Mouse (Mus musculus): ENCODE data around the gene Lrrc27.

Gene Lrrc27

DNA sequence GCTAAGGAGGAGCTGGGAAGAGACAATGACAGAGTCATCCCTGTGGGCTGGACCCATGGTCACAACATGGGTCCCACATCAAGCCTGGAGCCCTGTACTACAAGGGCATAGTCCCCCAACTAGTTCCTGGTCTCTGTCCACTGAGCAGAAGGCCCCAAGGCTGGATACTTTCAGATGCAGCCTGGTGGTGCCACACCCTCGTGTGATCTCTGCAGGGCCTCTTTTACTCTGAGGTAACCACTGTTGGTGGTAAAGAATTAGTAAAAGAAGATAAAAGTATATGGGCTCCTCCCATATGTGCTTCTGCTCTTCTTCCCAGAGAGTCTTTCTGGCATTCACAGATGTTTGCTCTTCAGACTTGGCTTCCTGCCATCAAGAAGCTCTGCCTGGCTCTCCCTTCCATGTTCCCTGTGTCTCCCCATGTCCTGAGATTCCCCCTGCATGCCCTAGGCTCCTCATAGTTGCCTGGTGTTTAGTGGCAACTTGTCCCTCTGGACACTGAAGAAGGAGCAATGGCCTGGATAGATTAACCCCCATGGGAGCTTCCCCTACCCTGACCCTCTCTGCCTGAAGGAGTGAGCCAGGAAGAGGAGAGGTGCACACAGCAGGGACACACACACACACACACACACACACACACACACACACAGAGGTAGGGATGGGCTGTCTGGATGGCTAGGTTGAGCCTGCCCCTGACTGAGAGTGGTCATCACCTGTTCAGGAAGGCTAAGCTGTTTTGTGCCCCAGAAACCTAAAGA lies 60.0 kb downstream of the Lrrc27 start:
- DNase-seq (ENCODE audit: low spot score in 2 of 2) = no peak

DNA sequence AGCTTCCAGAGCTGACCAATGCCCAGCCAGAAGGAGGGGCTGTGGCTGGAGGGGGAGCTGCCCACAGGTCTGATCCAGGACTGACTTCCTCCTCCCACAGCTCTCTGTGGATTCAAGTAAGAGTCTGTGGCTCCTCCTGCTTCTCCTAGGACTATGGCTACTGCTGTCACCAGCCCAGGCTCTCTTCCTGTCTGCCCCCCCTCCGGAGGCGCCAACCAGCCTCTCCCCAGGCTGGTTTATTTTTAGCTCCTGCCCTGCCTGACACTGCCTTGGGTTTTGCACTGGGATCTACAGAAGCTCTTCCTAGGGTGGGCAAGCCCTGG lies 60.6 kb downstream of the Lrrc27 start:
- no peak for DNase-seq (ENCODE audit: low spot score in 2 of 2)

DNA sequence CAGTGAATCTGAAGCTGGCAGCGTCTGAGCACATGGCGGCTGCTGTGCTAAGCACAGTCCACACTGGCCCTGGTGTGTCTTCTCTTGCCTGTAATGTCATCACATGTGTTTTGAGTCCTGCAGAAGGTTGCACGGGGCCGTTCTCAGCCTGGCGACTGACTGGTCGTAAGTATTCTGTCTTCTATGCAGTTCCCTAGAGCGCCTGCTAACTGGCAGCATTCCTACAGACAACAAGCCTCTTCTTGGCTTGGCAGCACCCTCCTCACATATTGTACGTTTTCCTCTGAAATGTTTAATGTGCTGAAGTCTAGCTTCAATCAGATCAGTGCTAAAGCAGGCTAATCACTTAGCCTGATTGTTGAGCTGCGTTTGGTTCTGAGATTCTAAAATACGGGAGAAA lies 62.8 kb downstream of the Lrrc27 start:
- no peak for DNase-seq (ENCODE audit: low spot score in 2 of 2)

DNA sequence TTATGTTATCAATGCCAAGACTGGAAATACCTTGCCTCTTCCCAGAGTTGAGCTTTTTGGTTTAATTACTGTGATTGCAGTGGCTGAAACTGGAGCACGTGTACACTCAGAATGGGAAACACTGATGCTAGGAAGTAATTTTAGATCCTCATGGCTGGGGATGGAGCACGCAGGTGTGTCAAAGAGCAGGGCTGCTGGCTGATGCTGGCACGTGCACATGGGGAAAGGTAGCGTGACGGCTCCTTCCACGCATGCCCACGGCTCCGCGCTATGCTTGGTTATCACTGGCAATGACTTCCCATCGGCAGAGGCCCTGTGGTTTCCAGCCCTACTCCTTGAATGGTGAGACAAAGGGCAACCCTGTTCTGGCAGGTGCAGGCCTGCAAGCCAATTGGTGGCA lies 63.4 kb downstream of the Lrrc27 start:
- no peak for DNase-seq (ENCODE audit: low spot score in 2 of 2)

DNA sequence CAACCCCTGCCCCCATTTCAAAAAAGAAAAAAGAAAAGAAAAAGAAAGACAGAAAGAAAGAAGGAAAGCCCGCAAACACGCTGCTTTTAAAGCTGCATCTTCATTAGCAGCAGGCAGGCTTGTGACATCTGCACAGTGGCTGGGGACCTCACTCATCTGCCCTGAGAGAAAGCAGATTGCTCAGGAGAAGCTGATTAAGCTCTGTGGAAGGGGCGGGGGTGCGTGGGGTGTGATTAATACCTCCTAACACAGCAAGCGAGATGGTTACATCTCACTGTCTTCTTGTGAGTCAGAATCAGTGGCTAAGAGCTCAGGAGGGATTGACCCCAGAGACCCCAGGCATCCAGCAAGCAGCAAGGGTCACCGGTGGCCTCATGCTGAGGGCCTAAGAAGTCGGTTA lies 64.7 kb downstream of the Lrrc27 start:
- no peak for DNase-seq (ENCODE audit: low spot score in 2 of 2)

DNA sequence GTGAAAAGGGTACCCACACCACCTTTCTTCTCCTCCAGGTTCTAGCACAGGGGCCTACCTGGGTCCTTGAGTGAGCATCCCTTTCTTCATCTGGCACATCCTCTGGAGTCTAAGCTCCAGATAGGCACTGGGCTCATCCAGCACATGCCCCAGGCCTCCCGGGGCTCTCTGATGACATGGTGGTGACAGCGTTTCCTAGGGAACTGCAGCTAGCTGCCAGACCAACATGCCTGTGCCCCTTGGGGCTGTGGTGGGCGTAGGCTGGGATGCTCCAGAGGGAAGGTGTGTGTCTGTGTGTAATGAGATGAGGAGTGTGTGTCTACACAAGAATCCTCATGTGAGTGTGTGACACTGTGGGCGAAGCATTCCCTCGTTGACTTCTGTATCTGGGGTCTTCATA lies 66.8 kb downstream of the Lrrc27 start:
- no peak for DNase-seq (ENCODE audit: low spot score in 2 of 2)

DNA sequence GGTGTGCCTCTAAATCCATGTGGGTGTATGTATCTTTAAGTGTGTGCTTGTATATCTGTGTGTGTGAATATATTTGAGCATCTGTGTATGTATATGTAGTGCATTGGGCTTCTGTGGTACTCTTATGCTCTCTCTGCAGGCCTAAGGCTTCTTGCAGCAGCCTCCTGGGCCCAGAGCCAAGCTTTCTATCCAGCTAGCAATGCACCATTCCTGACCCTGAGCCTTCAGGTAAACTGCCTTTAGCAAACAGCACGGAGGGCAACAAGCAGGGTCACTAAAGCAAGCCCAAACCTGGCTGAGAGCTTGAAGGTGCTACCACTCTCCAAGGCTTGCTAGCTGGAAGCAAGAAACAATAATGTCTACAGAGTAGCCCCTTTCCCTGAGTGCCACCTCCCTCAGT lies 67.3 kb downstream of the Lrrc27 start:
- no peak for DNase-seq (ENCODE audit: low spot score in 2 of 2)

DNA sequence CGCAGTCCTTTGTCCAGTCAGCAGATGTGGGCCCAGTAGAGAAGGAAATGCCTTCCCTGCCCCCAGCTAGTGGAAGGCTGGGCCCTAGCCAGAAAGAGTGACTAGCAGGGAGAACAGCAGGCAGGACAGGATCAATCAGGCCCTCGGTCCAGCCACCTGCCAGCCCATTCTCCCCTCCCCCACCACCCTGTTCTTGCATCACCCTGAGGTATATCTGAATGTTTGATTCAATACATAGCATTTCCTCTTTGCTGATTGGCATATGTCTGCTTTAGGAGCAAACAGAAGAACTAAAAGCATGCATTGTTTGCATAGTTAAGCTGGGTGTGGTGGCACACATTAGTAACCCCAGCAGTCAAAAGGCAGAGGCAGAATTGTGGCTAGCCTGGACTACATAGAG lies 68.4 kb downstream of the Lrrc27 start:
- no peak for DNase-seq (ENCODE audit: low spot score in 2 of 2)

DNA sequence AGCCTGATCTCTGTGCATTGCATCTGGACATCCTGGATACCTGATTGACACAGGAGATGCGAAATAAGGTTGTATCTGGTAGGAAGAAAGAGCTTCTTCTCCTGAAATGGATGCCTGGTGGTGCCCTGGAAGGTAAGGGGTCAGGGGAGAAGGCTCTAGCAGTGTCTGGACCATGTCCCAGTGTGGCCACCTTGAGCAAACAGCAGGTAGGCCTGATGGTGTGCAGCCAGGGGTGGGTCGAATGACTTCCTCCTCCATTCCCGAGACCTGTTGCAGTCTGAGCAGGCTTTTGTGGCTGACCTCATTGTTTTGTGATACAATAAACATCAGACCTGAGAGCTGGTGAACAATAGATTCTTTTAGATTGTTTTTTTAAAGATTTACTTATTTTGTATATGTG lies 69.2 kb downstream of the Lrrc27 start:
- DNase-seq (ENCODE audit: low spot score in 2 of 2) = no peak

DNA sequence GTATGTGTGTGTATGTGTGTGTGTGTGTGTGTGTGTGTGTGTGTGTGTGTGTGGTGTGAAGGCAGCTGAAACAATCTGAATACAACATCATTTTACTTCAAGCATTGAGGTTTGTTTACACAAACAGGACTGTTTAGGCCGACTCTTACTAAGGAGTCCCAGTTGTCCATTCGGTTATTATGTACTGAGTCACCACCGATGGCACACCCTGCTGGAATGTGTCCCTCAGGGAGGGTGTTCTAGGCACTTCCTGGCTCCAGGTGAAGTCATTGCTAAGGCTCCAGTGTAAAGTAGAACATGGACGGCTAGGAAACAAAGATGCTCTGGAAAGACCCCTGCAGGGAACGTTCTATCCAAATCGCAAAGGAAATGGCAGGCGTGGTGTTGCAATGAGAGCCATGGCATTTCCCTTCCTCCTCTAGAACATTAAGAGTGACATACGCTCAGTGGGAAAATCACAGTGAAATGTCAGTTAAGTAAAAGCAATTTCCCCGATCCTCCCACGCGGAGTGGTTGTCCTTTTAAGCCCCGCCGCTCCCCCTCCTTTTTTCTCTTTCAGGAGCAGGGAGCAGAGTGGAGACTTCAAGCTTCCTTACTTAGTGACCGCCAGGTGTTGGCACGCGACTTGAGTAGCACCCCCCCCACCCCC lies 72.6 kb downstream of the Lrrc27 start:
- no peak for DNase-seq (ENCODE audit: low spot score in 2 of 2)

DNA sequence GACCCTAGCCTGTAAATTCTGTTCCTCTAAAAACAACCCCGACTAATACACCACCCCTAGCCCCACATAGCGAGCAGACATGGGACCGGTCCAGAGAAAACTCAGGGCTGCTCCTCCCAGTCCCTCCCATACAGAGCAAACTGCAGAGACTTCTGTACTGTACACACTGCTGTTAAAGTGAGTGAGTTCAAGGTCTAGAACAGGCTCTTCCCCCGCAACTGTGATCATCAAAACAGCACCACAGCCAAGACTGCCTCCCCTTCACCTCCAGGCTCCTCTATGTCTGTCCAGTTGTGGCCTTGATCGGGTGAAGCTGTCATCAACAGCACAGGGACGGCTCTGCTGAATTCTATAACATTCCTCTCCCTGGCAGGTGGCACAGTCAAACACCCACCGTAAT lies 75.8 kb downstream of the Lrrc27 start:
- no peak for DNase-seq (ENCODE audit: low spot score in 2 of 2)

Data from spleen, postnatal 10 days (tissue).